Mouse (Mus musculus) induced T-regulatory cell, adult 2 months (primary cell): ENCODE results near the gene Gm20390.
"Not testable (repeated sequence)": the region's sequence is repeated elsewhere in the genome, so short reads cannot be mapped to it uniquely, and the experiment has no call there.

ENCODE experiments used
- DNase-seq: peaks from one replicate; pipeline ENCODE4 v3.0.0-alpha.2; 2012; ENCODE audit warnings: low read depth

Gene Gm20390

GRCm38 (mm10) chr11:93965391-93965790, 2.7 kb downstream of the Gm20390 start:
- no peak for DNase-seq

- DNase-seq = no peak
These were observed 5.1 kb downstream of the Gm20390 start for GRCm38 (mm10) chr11:93963013-93963412.

- DNase-seq = no peak
These were observed 6.6 kb downstream of the Gm20390 start for GRCm38 (mm10) chr11:93961482-93961881.

- DNase-seq = no peak
These were observed 10.3 kb downstream of the Gm20390 start for GRCm38 (mm10) chr11:93957746-93958145.

GRCm38 (mm10) chr11:93957031-93957555, 11.0 kb downstream of the Gm20390 start:
- peak; percentile 15 for DNase-seq

GRCm38 (mm10) chr11:93956159-93956558, 11.9 kb downstream of the Gm20390 start, which contains the start of gene Nme2:
TSS of gene Nme2 (minus strand) at chr11:93956259.
- DNase-seq = no peak

- DNase-seq = peak; percentile 95
These were observed 12.6 kb downstream of the Gm20390 start for GRCm38 (mm10) chr11:93955256-93956150.

- no peak for DNase-seq
These were observed 13.3 kb downstream of the Gm20390 start for GRCm38 (mm10) chr11:93954738-93955255.

GRCm38 (mm10) chr11:93952376-93952775, 15.7 kb downstream of the Gm20390 start:
- no peak for DNase-seq

- DNase-seq = no peak
These were observed 18.0 kb downstream of the Gm20390 start for GRCm38 (mm10) chr11:93950045-93950444.

GRCm38 (mm10) chr11:93948887-93949567, 19.1 kb downstream of the Gm20390 start:
- no peak for DNase-seq

GRCm38 (mm10) chr11:93944986-93945385, 23.1 kb downstream of the Gm20390 start:
- DNase-seq = no peak

- no peak for DNase-seq
These were observed 27.2 kb downstream of the Gm20390 start for GRCm38 (mm10) chr11:93940906-93941305.

GRCm38 (mm10) chr11:93929106-93929505, 39.0 kb downstream of the Gm20390 start:
- DNase-seq = peak; percentile 11

- DNase-seq = not testable (repeated sequence)
These were observed 53.1 kb downstream of the Gm20390 start for GRCm38 (mm10) chr11:93915019-93915418.

- no peak for DNase-seq
These were observed 56.5 kb downstream of the Gm20390 start for GRCm38 (mm10) chr11:93911603-93912002.

- DNase-seq = no peak
These were observed 59.3 kb downstream of the Gm20390 start for GRCm38 (mm10) chr11:93908829-93909228.

GRCm38 (mm10) chr11:93907839-93908238, 60.3 kb downstream of the Gm20390 start:
- no peak for DNase-seq

- DNase-seq = no peak
These were observed 61.3 kb downstream of the Gm20390 start for GRCm38 (mm10) chr11:93906834-93907233.
